14 mouse cellular contexts compared by ENCODE assay signal in the genomic region with DNA sequence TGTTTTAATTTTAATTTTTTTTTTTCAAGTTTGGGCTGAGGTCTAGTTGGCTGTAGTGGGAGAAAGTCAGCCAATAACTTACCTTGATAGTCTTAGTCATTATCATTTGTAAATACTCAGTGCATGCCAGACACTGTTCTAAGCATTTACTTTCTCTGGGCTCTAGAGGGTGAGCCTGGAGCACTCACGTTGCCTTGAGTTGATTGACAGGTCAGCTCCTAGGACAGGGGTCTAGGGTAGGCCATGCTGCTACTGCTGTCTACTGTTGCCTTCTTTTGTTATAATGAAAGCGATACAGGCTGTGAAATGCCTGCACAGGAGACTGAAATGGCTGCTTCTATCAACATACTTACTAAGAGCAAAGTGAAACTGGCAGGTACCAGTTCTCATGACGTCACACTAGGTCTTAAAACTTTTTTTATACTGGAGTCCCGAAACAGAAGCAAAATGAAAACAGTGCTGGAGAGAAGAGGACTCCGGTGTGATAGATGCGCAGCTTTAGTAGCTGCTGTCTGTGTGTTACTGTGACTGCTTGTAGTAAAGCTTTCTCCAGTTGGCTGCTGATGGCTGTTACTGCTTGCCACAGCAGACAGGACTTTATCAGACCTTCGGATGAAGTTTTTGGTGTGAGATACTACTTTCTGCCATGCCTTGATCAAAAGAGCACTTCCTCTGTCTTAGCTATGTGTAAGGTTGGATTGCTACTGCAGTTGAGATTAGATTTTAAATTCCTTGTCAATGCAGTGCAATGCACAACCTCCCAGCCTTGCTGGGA.
DNase-seq lines count a peak whose midpoint lies in the region; ATAC-seq lines count a peak whose summit lies in the region.
"Had no signal": no experiment of that assay in that cellular context is flagged by ENCODE, and none has a peak within 500 bp of the region (broad histone marks: within the 10 kb centered on the region; RNA-seq: fewer than 3 reads in every experiment).

No protein-coding gene starts in this region.

- H3K36me3 ChIP-seq in intestine, embryonic 16.5 days (ENCODE audit: control insufficient read depth, insufficient read depth, low read length) = no peaks in the 10 kb centered on the region
- H3K36me3 ChIP-seq in intestine, embryonic 15.5 days = no peaks in the 10 kb centered on the region
- H3K36me3 ChIP-seq in liver, embryonic 12.5 days = peaks cover 12% of the 10 kb centered on the region; the same call in 1 of the 2 replicates
- H3K36me3 ChIP-seq in hindbrain, embryonic 14.5 days (replicated peaks; ENCODE audit: control insufficient read depth, insufficient read depth) = no peaks in the 10 kb centered on the region
- H3K36me3 ChIP-seq: forebrain, embryonic 12.5 days had no signal

- peaks cover 9% of the 10 kb centered on the region; the same call in 1 of the 2 replicates for H3K4me1 ChIP-seq in intestine, embryonic 16.5 days (ENCODE audit: control insufficient read depth, insufficient read depth, low read length)
- H3K4me1 ChIP-seq in intestine, embryonic 15.5 days (replicated peaks) = 0 out of 2 replicates have a peak, but pooled peaks cover 2% of the 10 kb centered on the region
- H3K4me1 ChIP-seq in liver, embryonic 12.5 days = peaks cover 49% of the 10 kb centered on the region
- no peaks in the 10 kb centered on the region for H3K4me1 ChIP-seq in hindbrain, embryonic 14.5 days (replicated peaks; ENCODE audit: control insufficient read depth, insufficient read depth, low read length)

- no peak overlapping the region for H3K4me2 ChIP-seq in intestine, embryonic 16.5 days (ENCODE audit: low read depth, low read length)
- H3K4me2 ChIP-seq in intestine, embryonic 15.5 days (replicated peaks) = no peak overlapping the region
- H3K4me2 ChIP-seq in liver, embryonic 12.5 days = peak overlapping the region; percentile 25; the same call in 1 of the 2 replicates
- no peak overlapping the region for H3K4me2 ChIP-seq in hindbrain, embryonic 14.5 days (replicated peaks)
- H3K4me2 ChIP-seq: embryonic facial prominence, embryonic 13.5 days; forebrain, embryonic 12.5 days had no signal

- H3K9ac ChIP-seq in intestine, embryonic 16.5 days (ENCODE audit: low read depth, low read length) = no peak overlapping the region
- H3K9ac ChIP-seq in intestine, embryonic 15.5 days = no peak overlapping the region
- H3K9ac ChIP-seq in liver, embryonic 12.5 days = no peak overlapping the region
- H3K9ac ChIP-seq in hindbrain, embryonic 14.5 days = no peak overlapping the region
- H3K9ac ChIP-seq: embryonic facial prominence, embryonic 13.5 days; forebrain, embryonic 12.5 days had no signal

- no peak overlapping the region for H3K4me3 ChIP-seq in intestine, embryonic 16.5 days (ENCODE audit: low read length)
- no peak overlapping the region for H3K4me3 ChIP-seq in intestine, embryonic 15.5 days (replicated peaks)
- no peak overlapping the region for H3K4me3 ChIP-seq in liver, embryonic 12.5 days
- no peak overlapping the region for H3K4me3 ChIP-seq in hindbrain, embryonic 14.5 days (replicated peaks; ENCODE audit: low read length)
- H3K4me3 ChIP-seq: embryonic facial prominence, embryonic 13.5 days; forebrain, embryonic 12.5 days; layer of hippocampus, adult 2 months; myocyte had no signal

- no peaks in the 10 kb centered on the region for H3K9me3 ChIP-seq in intestine, embryonic 16.5 days (ENCODE audit: control insufficient read depth, low read length)
- H3K9me3 ChIP-seq in intestine, embryonic 15.5 days = no peaks in the 10 kb centered on the region
- H3K9me3 ChIP-seq in liver, embryonic 12.5 days (replicated peaks) = no peaks in the 10 kb centered on the region
- no peaks in the 10 kb centered on the region for H3K9me3 ChIP-seq in hindbrain, embryonic 14.5 days (ENCODE audit: control insufficient read depth, low read length)
- H3K9me3 ChIP-seq: embryonic facial prominence, embryonic 13.5 days; forebrain, embryonic 12.5 days had no signal

- 69% methylated on average over 7 of the region's 7 CpGs for WGBS in intestine, embryonic 16.5 days
- WGBS in intestine, embryonic 15.5 days = 70% methylated on average over 7 of the region's 7 CpGs
- WGBS in liver, embryonic 12.5 days (ENCODE audit: insufficient replicate concordance) = 55% methylated on average over 7 of the region's 7 CpGs
- 81% methylated on average over 7 of the region's 7 CpGs for WGBS in hindbrain, embryonic 14.5 days

- DNase-seq in A20 (ENCODE audit: low read depth, low spot score) = peak; percentile 56
- DNase-seq in CD4-positive, CD25-positive, alpha-beta regulatory T cell, adult 2 months (ENCODE audit: low read depth, low spot score) = peak; percentile 77
- no peak for DNase-seq in hindbrain, embryonic 14.5 days (ENCODE audit: low spot score)
- DNase-seq in adrenal gland, postnatal 4 days (ENCODE audit: low spot score in 2 of 2) = no peak
- no peak for DNase-seq in urinary bladder, adult 2 months (ENCODE audit: low spot score)
- DNase-seq: cerebellum, postnatal 25 days; thymus, adult 18-20 months had no signal

- no peak for ATAC-seq in intestine, embryonic 16.5 days
- no peak for ATAC-seq in intestine, embryonic 15.5 days
- peak; percentile 45; the same call in 1 of the 2 replicates for ATAC-seq in liver, embryonic 12.5 days
- no peak for ATAC-seq in hindbrain, embryonic 14.5 days (ENCODE audit: low FRiP score)

- H3K27ac ChIP-seq in intestine, embryonic 16.5 days (ENCODE audit: low read length) = 0 out of 2 replicates have a peak overlapping the region, but pooled peaks have one; percentile 21
- no peak overlapping the region for H3K27ac ChIP-seq in intestine, embryonic 15.5 days
- no peak overlapping the region; the same call in 1 of the 2 replicates for H3K27ac ChIP-seq in liver, embryonic 12.5 days
- no peak overlapping the region for H3K27ac ChIP-seq in hindbrain, embryonic 14.5 days
- H3K27ac ChIP-seq: embryonic facial prominence, embryonic 13.5 days; forebrain, embryonic 12.5 days; layer of hippocampus, adult 2 months had no signal

- H3K27me3 ChIP-seq in intestine, embryonic 16.5 days (replicated peaks; ENCODE audit: control insufficient read depth, insufficient read depth, low read length) = no peaks in the 10 kb centered on the region
- H3K27me3 ChIP-seq in intestine, embryonic 15.5 days (replicated peaks) = no peaks in the 10 kb centered on the region
- H3K27me3 ChIP-seq in liver, embryonic 12.5 days (replicated peaks) = no peaks in the 10 kb centered on the region
- no peaks in the 10 kb centered on the region for H3K27me3 ChIP-seq in hindbrain, embryonic 14.5 days (ENCODE audit: control insufficient read depth, insufficient read depth, low read length)
- H3K27me3 ChIP-seq: embryonic facial prominence, embryonic 13.5 days; forebrain, embryonic 12.5 days had no signal

Comparison
In these comparisons a context has a peak if more than half of its experiments do, and no peak if none do; other contexts are left out.
1. DNase-seq: peak in A20 (single experiment) and CD4-positive, CD25-positive, alpha-beta regulatory T cell, adult 2 months (single experiment); none in hindbrain, embryonic 14.5 days (single experiment), adrenal gland, postnatal 4 days (0 of 2) and urinary bladder, adult 2 months (single experiment).